In genomic region chr5:74283545-74283944, GRCm38 (mm10) we compare ENCODE assay signal across 8 mouse cellular contexts.
DNase-seq lines count a peak whose midpoint lies in the region; ATAC-seq and TF ChIP-seq lines count a peak whose summit lies in the region.
"Had no signal": no experiment of that assay in that cellular context is flagged by ENCODE, and none has a peak within 500 bp of the region (broad histone marks: within the 10 kb centered on the region; RNA-seq: fewer than 3 reads in every experiment).

No protein-coding gene starts in this region.

- WGBS in heart, embryonic 12.5 days = 36% methylated on average over 8 of the region's 8 CpGs
- WGBS in liver, postnatal 0 days (ENCODE audit: insufficient replicate concordance) = 44% methylated on average over 8 of the region's 8 CpGs

- no peaks in the 10 kb centered on the region for H3K36me3 ChIP-seq in heart, embryonic 12.5 days
- no peaks in the 10 kb centered on the region for H3K36me3 ChIP-seq in testis, adult 2 months (ENCODE audit: control insufficient read depth, insufficient read depth, low read length)
- no peaks in the 10 kb centered on the region for H3K36me3 ChIP-seq in liver, postnatal 0 days (replicated peaks; ENCODE audit: insufficient read depth, low read length)
- H3K36me3 ChIP-seq: embryonic facial prominence, embryonic 15.5 days had no signal

- no peak for ATAC-seq in heart, embryonic 12.5 days (ENCODE audit: insufficient number of reproducible peaks, low FRiP score)
- no peak for ATAC-seq in liver, postnatal 0 days

- no peak overlapping the region for H3K4me3 ChIP-seq in heart, embryonic 12.5 days
- no peak overlapping the region for H3K4me3 ChIP-seq in testis, adult 2 months (ENCODE audit: control insufficient read depth, low read depth, low read length)
- H3K4me3 ChIP-seq in liver, postnatal 0 days (ENCODE audit: low read depth, low read length) = no peak overlapping the region
- H3K4me3 ChIP-seq: embryonic facial prominence, embryonic 15.5 days had no signal

- peak; percentile 60 for DNase-seq in heart, postnatal 4 days
- DNase-seq in testis, postnatal 10 days (ENCODE audit: low spot score) = no peak
- peak; percentile 70 for DNase-seq in embryo, embryonic 10.5 days (ENCODE audit: low spot score)
- no peak for DNase-seq in liver, postnatal 0 days
- DNase-seq in T-cell, adult 2 months (ENCODE audit: low spot score) = no peak

- H3K9me3 ChIP-seq in heart, embryonic 12.5 days (replicated peaks) = no peaks in the 10 kb centered on the region
- H3K9me3 ChIP-seq in liver, postnatal 0 days (ENCODE audit: low read length) = no peaks in the 10 kb centered on the region
- H3K9me3 ChIP-seq: embryonic facial prominence, embryonic 15.5 days had no signal

- H3K4me1 ChIP-seq in heart, embryonic 12.5 days (replicated peaks) = peaks cover 28% of the 10 kb centered on the region
- peaks cover 7% of the 10 kb centered on the region for H3K4me1 ChIP-seq in testis, adult 2 months (ENCODE audit: control insufficient read depth, insufficient read depth, low read length)
- no peaks in the 10 kb centered on the region for H3K4me1 ChIP-seq in liver, postnatal 0 days (ENCODE audit: insufficient read depth)

- peak; percentile 33; the same call in 1 of the 2 replicates for TF ChIP-seq CTCF in testis, adult 2 months (IDR thresholded peaks at IDR 0.05; ENCODE audit: control insufficient read depth, insufficient read depth, insufficient replicate concordance, low read depth, low read length)
- TF ChIP-seq CTCF in liver, postnatal 0 days (IDR thresholded peaks at IDR 0.05; ENCODE audit: low read depth) = peak; percentile 68

- TF ChIP-seq EP300 in liver, postnatal 0 days (IDR thresholded peaks at IDR 0.05; ENCODE audit: low read depth) = no peak

- no peak overlapping the region for H3K9ac ChIP-seq in heart, embryonic 12.5 days
- no peak overlapping the region for H3K9ac ChIP-seq in liver, postnatal 0 days (replicated peaks)
- H3K9ac ChIP-seq: embryonic facial prominence, embryonic 15.5 days had no signal

- no peak for TF ChIP-seq POLR2A in testis, adult 2 months (IDR thresholded peaks at IDR 0.05; ENCODE audit: control insufficient read depth, low read depth, low read length)

- no peak overlapping the region for H3K27ac ChIP-seq in heart, embryonic 12.5 days (ENCODE audit: poor library complexity, severe bottlenecking)
- H3K27ac ChIP-seq in testis, adult 2 months (ENCODE audit: control insufficient read depth, insufficient read depth, low read depth, low read length) = no peak overlapping the region
- H3K27ac ChIP-seq in liver, postnatal 0 days (ENCODE audit: low read depth) = no peak overlapping the region
- H3K27ac ChIP-seq: embryonic facial prominence, embryonic 15.5 days had no signal

- H3K4me2 ChIP-seq in heart, embryonic 12.5 days = no peak overlapping the region
- H3K4me2 ChIP-seq in liver, postnatal 0 days (ENCODE audit: low read depth, low read length) = no peak overlapping the region
- H3K4me2 ChIP-seq: embryonic facial prominence, embryonic 15.5 days had no signal

- H3K27me3 ChIP-seq in heart, embryonic 12.5 days (replicated peaks) = no peaks in the 10 kb centered on the region
- no peaks in the 10 kb centered on the region for H3K27me3 ChIP-seq in testis, adult 2 months (ENCODE audit: control insufficient read depth, insufficient read depth, low read length)
- H3K27me3 ChIP-seq in liver, postnatal 0 days (ENCODE audit: insufficient read depth, low read length) = no peaks in the 10 kb centered on the region
- H3K27me3 ChIP-seq: embryonic facial prominence, embryonic 15.5 days had no signal

Comparison
In these comparisons a context has a peak if more than half of its experiments do, and no peak if none do; other contexts are left out.
1. DNase-seq: peak in heart, postnatal 4 days (single experiment) and embryo, embryonic 10.5 days (single experiment); none in testis, postnatal 10 days (single experiment), liver, postnatal 0 days (single experiment) and T-cell, adult 2 months (single experiment).